Mouse (Mus musculus) liver, adult 2 months (tissue): Measurements from ENCODE around the gene Dgat2. TPM values are rescaled to one million over a fixed set of nuclear protein-coding genes. Genes with fewer than 3 reads are reported as not detected.

Experiments used
- DNase-seq: peaks from one replicate; pipeline ENCODE4 v3.0.0-alpha.2; 2011; ENCODE audit warnings: low read depth, low spot score; ENCODE audit errors: extremely low read depth
- H3K27ac ChIP-seq: fragments of 200-500 bp; replicated peaks from 2 replicates; pipeline ENCODE4 v1.5.1; 2012; ENCODE audit warnings: low read depth, mild to moderate bottlenecking, control low read depth, inconsistent platforms, low read length; ENCODE audit not compliant: insufficient read depth
- H3K27me3 ChIP-seq: fragments of 200-500 bp; 2 replicates; pipeline ENCODE4 v1.6.1; 2012; ENCODE audit warnings: mild to moderate bottlenecking, moderate library complexity, low read length, inconsistent platforms; ENCODE audit not compliant: control insufficient read depth, insufficient read depth
- H3K36me3 ChIP-seq: fragments of 200-500 bp; 2 replicates; pipeline ENCODE4 v1.6.1; 2012; ENCODE audit warnings: low read length, inconsistent platforms; ENCODE audit not compliant: control insufficient read depth, insufficient read depth
- H3K4me1 ChIP-seq: fragments of 200-500 bp; 2 replicates; pipeline ENCODE4 v1.6.1; 2011; ENCODE audit warnings: low read length; ENCODE audit not compliant: control insufficient read depth, insufficient read depth
- H3K4me3 ChIP-seq: fragments of 200-500 bp; 2 replicates; pipeline ENCODE4 v1.5.1; 2011; ENCODE audit warnings: low read depth, mild to moderate bottlenecking, control low read depth, low read length, moderate library complexity; ENCODE audit not compliant: insufficient read depth
- H3K79me2 ChIP-seq: fragments of 200-500 bp; 2 replicates; pipeline ENCODE4 v1.6.1; 2012; ENCODE audit warnings: inconsistent platforms, mild to moderate bottlenecking, low read length, moderate library complexity; ENCODE audit not compliant: control insufficient read depth, insufficient read depth
- H3K9ac ChIP-seq: fragments of 200-500 bp; 2 replicates; pipeline ENCODE4 v1.6.1; 2012; ENCODE audit warnings: low read depth, mild to moderate bottlenecking, control low read depth, inconsistent platforms, low read length
- CTCF ChIP-seq: fragments of 200-500 bp; IDR thresholded peaks from 2 replicates; pipeline ENCODE4 v1.5.1; 2011; ENCODE audit warnings: low read depth, low read length, control low read depth
- POLR2A ChIP-seq: fragments of 200-500 bp; IDR thresholded peaks from 2 replicates; pipeline ENCODE4 v1.6.1; 2011; ENCODE audit warnings: low read length, control low read depth; ENCODE audit not compliant: insufficient read depth; ENCODE audit errors: extremely low read depth
- WGBS: fragments of 180-500 bp; shearing (Covaris S2); methylation state at CpG from one replicate; pipeline ENCODE4 v1.1.7; 2018; 5-methylcytosine and 5-hydroxymethylcytosine counted together
- polyA plus RNA-seq: library from polyadenylated mRNA; depleted of rRNA; stranded (reverse); fragments of >200 nt; gene quantifications from 2 replicates; pipeline ENCODE4 v1.2.3, GENCODE M21; 2012
- total RNA-seq: library from RNA; depleted of rRNA; stranded (reverse); fragments of >200 nt; gene quantifications from 2 replicates; pipeline ENCODE4 v1.2.3, GENCODE M21; 2014

Dgat2 gene
- total and polyA plus RNA-seq, 2 experiments, result 464 to 610 TPM

DNA sequence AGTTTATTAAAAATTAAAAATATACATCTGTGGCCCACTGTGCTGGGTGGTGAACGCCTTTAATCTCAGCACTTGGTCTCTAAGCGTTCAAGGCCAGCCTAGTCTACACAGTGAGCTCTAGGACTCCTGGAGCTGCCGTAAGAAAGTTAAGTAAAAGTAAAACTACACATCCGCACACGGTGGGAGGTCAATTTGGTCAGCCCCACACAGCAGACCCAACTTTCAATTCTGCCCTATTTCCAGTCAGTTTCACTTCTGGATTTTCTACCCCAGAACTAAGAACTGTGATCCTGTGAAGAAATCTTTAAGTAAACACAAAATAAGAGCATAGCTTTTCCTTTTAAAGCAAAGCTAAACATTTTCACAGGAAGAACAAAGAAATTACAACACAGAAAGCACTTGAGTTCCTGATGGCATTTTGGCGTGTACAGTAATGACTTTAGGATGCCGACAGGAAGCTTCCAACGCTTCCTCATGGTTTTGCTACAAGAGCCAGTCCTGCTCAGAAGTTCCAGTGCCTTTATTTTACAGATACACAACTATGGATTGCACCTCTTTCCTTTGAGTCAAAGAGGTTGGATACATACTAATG is 48.6 kb downstream of the Dgat2 start:
- H3K27ac ChIP-seq, result no peak overlapping the region; the same call in 1 of the 2 replicates

DNA sequence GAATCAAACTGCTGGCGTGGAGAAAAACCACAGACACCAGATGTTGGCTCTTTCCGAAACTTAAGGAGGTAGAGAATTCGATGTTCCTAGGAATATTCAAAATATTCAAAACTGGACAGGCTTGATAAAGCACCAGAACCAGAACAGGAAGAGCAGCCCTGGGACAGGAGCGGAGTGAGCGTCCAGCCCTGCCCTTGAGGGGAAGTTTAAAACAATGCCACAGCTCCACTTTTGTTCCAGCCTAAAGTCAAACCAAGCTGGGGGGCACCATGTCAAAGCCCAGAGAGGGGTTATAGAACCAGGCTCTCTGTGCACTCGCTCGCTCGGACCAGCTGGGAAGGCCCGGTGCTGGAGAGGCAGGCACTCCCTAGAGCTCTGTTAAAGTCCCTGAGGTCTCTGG is 49.9 kb downstream of the Dgat2 start:
- TF ChIP-seq POLR2A, result no peak
- no peak for TF ChIP-seq CTCF
- Histone ChIP-seq H3K9ac (no peak overlapping the region), H3K4me3 (no peak overlapping the region), H3K4me1 (peaks cover 38% of the 10 kb centered on the region), H3K27ac (peak overlapping the region; percentile 72), H3K36me3 (no peaks in the 10 kb centered on the region), H3K27me3 (no peaks in the 10 kb centered on the region), H3K79me2 (peaks cover 53% of the 10 kb centered on the region; the same call in 1 of the 2 replicates)
- 75% methylated on average over 9 of the region's 9 CpGs for WGBS
- no peak for DNase-seq

More for the DNA sequence above, 48.6 kb downstream of the Dgat2 start:
- no peak for TF ChIP-seq POLR2A
- no peak for TF ChIP-seq CTCF
- Histone ChIP-seq H3K4me1 (peaks cover 40% of the 10 kb centered on the region), H3K79me2 (peaks cover 46% of the 10 kb centered on the region; the same call in 1 of the 2 replicates), H3K9ac (no peak overlapping the region), H3K27me3 (no peaks in the 10 kb centered on the region), H3K36me3 (no peaks in the 10 kb centered on the region), H3K4me3 (no peak overlapping the region)
- DNase-seq, result peak; percentile 51
- 68% methylated on average over 8 of the region's 8 CpGs for WGBS

DNA sequence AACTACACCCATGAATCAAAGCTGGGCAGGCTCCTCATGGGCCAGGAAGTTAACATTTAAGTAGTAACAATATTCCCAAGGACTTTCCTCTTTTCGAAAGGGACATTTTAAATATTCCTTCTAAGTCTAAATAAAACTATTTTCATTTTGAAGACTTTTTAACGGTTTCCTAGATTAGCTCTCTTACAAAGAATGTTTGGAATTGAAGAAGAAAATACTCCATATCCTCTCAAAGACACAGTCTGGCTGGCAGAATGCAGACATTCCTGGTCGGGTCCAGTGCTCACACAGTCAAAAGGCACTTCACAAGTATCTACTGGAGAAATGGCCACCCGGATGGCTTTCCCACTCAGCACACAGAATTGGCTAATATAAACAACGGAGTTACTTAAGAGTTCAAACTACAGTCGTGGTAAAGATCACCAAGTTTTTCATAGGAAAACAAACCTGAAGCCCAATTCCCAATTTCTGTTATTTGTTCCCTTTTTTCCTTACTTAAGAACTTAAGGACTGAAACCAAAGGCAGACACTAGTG is 50.6 kb downstream of the Dgat2 start:
- TF ChIP-seq CTCF (no peak), POLR2A (no peak)
- Histone ChIP-seq H3K4me1 (peaks cover 39% of the 10 kb centered on the region), H3K9ac (peak overlapping the region; percentile 57; the same call in 1 of the 2 replicates), H3K4me3 (no peak overlapping the region), H3K27ac (peak overlapping the region; percentile 88), H3K36me3 (no peaks in the 10 kb centered on the region), H3K27me3 (no peaks in the 10 kb centered on the region), H3K79me2 (peaks cover 51% of the 10 kb centered on the region; the same call in 1 of the 2 replicates)
- 14% methylated on average over 6 of the region's 6 CpGs for WGBS
- DNase-seq, result peak; percentile 84

DNA sequence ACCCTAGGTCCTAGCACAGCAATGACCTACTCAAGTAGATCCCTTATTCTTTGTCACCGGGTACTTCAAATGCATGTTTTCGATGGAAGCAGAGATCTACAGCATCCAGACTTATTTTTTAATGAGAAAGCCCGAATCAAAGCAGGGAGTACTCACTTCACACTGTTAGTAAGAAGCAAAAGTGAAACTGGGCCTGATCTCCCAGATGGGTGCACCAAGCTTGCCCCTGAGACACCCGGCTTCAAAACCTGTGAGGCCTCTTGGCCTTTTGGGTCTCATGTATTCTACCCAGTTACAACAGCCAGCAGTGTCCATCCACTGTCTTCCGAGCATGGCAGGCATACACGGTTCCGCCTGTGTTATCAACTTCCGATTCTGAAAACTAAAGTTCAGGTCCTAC is 53.6 kb downstream of the Dgat2 start:
- no peak overlapping the region for H3K9ac ChIP-seq

DNA sequence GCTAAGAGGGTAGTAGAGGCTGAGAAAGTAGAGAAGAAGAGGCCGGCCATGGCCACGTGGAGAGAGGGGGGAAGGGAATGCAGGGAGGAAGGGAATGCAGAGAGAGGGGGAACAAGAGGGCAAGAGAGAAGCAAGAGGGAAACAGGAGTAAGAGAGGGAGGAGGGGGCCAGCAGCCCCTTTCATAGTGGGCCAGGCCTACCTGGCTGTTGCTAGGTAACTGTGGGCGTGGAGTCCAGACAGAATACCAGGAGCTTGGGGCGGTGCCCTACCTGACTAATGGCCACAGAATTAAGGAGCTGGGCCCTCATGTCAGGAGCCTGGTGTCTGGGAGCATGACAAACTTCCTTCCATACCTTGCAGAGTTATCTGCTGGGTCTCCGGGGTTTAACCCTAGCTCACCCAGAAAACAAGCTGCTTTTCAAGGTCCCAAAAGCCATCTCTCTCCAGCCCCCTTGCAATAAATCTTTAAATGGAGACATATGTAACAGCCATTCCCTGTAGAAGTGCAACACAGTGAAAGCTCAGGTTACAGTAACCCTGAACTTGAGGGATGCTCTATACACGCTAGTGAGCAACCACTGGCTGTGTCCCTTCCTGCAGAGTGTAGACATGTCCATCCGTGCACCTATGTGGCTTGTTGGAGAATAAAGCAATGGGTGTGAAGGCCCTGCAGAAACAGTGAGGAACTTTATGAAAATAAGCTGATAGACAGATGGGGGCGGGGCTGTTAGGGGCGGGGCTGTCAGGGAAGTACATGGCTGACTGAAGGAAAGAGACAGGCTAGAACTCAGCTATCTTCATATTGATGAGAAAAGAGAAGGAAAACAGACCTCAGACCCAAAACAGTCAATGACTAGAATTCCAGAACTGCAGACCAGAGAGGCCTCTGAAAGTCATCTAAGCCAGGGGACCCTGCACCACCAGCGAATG is 54.2 kb downstream of the Dgat2 start:
- no peak overlapping the region for H3K9ac ChIP-seq
- H3K27me3 ChIP-seq, result no peaks in the 10 kb centered on the region
- no peak overlapping the region for H3K4me3 ChIP-seq
- TF ChIP-seq CTCF, result no peak
- H3K36me3 ChIP-seq, result no peaks in the 10 kb centered on the region
- DNase-seq, result no peak
- peaks cover 54% of the 10 kb centered on the region for H3K79me2 ChIP-seq
- H3K4me1 ChIP-seq, result peaks cover 45% of the 10 kb centered on the region
- WGBS, result 76% methylated on average over 10 of the region's 10 CpGs
- H3K27ac ChIP-seq, result no peak overlapping the region

More for the DNA sequence above, 53.6 kb downstream of the Dgat2 start:
- H3K36me3 ChIP-seq, result no peaks in the 10 kb centered on the region
- H3K4me1 ChIP-seq, result peaks cover 39% of the 10 kb centered on the region
- TF ChIP-seq CTCF, result no peak
- no peak for TF ChIP-seq POLR2A
- no peak overlapping the region for H3K27ac ChIP-seq
- DNase-seq, result no peak
- peaks cover 48% of the 10 kb centered on the region for H3K79me2 ChIP-seq
- H3K27me3 ChIP-seq, result no peaks in the 10 kb centered on the region
- no peak overlapping the region for H3K4me3 ChIP-seq
- whole genome bisulfite sequencing, result 70% methylated on average over 8 of the region's 8 CpGs
